Mouse (Mus musculus): ENCODE measurements around the gene Abcc4.

Gene Abcc4

DNA sequence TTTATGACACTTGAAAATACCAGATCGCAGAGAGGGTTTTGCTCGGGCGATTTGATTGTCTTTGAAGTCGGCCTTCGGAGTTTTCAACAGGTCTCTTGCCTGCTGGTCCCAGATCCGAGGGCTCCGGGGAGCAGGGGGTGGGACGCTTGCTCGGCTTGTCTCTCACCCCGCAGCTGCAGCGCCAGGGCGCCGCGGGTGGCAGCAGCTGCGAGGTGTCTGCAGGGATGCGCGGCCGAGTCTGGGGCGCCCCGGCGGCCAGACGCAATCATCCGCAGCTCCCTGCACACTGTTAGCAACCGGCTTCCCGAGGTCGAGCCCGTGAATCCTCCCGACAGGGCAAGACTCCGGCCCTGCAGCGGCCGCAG lies 269.2 kb downstream of the Abcc4 start:
- no peak for DNase-seq (ENCODE audit: low read depth in 2 of 2, low spot score in 2 of 2)

DNA sequence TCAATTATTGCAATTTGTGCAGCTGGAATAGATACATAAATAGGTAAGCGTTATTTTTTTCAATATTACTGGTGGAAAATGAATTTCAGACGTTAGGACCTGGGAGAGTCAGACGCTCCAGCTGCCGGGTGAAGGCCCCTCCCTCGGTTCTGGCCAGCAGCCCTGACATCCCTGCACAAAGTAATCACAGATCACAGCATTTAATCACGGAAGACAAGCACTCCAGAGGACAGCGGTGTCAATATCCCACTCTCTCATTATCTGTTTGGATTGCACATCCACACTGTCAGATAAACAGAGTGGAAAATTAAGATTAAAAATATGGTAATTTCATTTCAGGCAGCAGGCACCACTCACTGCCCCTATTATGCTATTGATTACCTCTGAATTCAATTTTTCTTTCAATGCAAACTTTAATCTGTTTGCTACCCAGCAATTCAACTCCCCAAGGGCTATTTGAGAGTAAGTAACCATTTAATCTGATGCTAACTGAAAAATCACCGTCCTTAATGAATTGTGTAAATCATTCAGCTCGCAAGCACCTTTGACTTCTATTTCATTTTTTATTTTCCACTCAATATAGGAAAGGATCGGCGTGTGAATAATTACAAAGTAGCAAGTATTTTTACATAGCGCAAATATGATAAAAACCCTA lies 270.2 kb downstream of the Abcc4 start:
- no peak for DNase-seq (ENCODE audit: low read depth in 2 of 2, low spot score in 2 of 2)

DNA sequence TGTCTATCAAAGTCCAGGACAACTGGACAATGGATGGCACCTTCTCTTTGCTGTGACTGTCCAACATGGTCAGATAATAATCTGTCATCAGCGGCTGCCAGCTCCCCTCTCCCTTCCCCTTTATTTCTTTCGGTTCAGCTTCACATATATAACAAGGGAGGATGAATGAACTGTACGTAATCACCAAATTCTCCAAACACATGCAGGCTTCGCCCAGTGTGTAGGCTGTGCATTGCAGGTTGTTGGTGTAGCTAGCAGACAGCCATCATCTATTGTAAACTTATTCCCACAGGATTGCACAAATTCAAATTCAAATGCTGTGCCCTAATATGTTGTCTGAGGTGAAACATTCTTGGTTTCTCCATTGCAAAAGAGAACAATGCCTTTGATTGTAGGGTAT lies 271.2 kb downstream of the Abcc4 start:
- DNase-seq (ENCODE audit: low read depth in 2 of 2, low spot score in 2 of 2): no peak

DNA sequence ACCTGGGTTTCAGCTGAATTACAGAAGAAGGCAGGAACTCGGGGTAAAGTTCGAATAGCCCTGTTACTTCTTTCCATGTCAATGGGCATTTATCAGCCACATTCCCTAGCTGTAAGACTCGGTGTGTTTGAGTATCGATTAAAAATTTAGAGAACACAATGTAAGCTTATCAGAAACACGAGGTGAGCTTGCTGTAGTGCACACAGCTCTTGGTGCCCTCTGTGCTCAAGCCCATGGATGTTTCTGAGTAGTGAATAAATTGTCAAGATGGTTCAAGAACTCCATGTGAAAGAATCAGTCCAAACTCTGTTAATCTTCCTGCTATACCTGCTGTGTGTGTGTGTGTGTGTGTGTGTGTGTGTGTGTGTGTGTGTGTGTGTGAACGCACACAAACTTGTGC lies 272.2 kb downstream of the Abcc4 start:
- DNase-seq (ENCODE audit: low read depth in 2 of 2, low spot score in 2 of 2): no peak

Measured in CD8-positive naive resting alpha-beta T cell, adult 2 months (primary cell).